Mouse (Mus musculus) liver, adult 2 months (tissue): Measurements from ENCODE around the gene Prkar2a.

Experiments
- CTCF ChIP-seq: fragments of 200-500 bp; IDR thresholded peaks from 2 replicates; pipeline ENCODE4 v1.5.1; 2011; ENCODE audit warnings: low read depth, low read length, control low read depth
- POLR2A ChIP-seq: fragments of 200-500 bp; IDR thresholded peaks from 2 replicates; pipeline ENCODE4 v1.6.1; 2011; ENCODE audit warnings: low read length, control low read depth; ENCODE audit not compliant: insufficient read depth; ENCODE audit errors: extremely low read depth

- TF ChIP-seq CTCF (no peak), POLR2A (no peak)
These were observed 34.3 kb upstream of the Prkar2a start for GRCm38 (mm10) chr9:108654566-108655464.
